Mouse (Mus musculus) embryonic facial prominence, embryonic 13.5 days (tissue): ENCODE measurements around the gene Med22. TPM values are rescaled to one million over a fixed set of nuclear protein-coding genes. Genes with fewer than 3 reads are reported as not detected.

ENCODE experiments used
- ATAC-seq: fragments of 200-750 bp; cut with Nextera tagmentation; 2 replicates; pipeline ENCODE4 v1.8.0; 2017; ENCODE audit warnings: low read depth; ENCODE audit not compliant: insufficient number of reproducible peaks, insufficient read depth, low FRiP score, low TSS enrichment
- H3K27ac ChIP-seq: fragments of 300-500 bp; sonication (generic); 2 replicates; pipeline ENCODE4 v1.5.1; 2015; ENCODE audit warnings: moderate library complexity, mild to moderate bottlenecking, inconsistent platforms
- H3K27me3 ChIP-seq: fragments of 300-500 bp; sonication (generic); 2 replicates; pipeline ENCODE4 v1.6.1; 2015; ENCODE audit warnings: mild to moderate bottlenecking, inconsistent platforms
- H3K36me3 ChIP-seq: fragments of 300-500 bp; sonication (generic); 2 replicates; pipeline ENCODE4 v1.6.1; 2015; ENCODE audit warnings: mild to moderate bottlenecking, inconsistent platforms
- H3K4me1 ChIP-seq: fragments of 300-500 bp; sonication (generic); 2 replicates; pipeline ENCODE4 v1.6.1; 2015; ENCODE audit warnings: inconsistent platforms
- H3K4me2 ChIP-seq: fragments of 300-500 bp; sonication (generic); 2 replicates; pipeline ENCODE4 v1.6.1; 2015; ENCODE audit warnings: moderate library complexity, mild to moderate bottlenecking, inconsistent platforms
- H3K4me3 ChIP-seq: fragments of 300-500 bp; sonication (generic); 2 replicates; pipeline ENCODE4 v1.5.1; 2015; ENCODE audit warnings: mild to moderate bottlenecking, inconsistent platforms
- H3K9ac ChIP-seq: fragments of 300-500 bp; sonication (generic); 2 replicates; pipeline ENCODE4 v1.6.1; 2015; ENCODE audit warnings: mild to moderate bottlenecking, inconsistent platforms
- H3K9me3 ChIP-seq: fragments of 300-500 bp; sonication (generic); 2 replicates; pipeline ENCODE4 v1.6.1; 2016; ENCODE audit warnings: inconsistent platforms
- WGBS: fragments of 180-500 bp; shearing (Covaris S2); methylation state at CpG from one replicate; pipeline ENCODE4 v1.1.7; 2015; ENCODE audit warnings: mixed read lengths; 5-methylcytosine and 5-hydroxymethylcytosine counted together
- polyA plus RNA-seq: library from polyadenylated mRNA; unstranded; fragments of >200 nt; fragmentation: Nextera tagmentation; extraction: Ambion mirVana; gene quantifications from 2 replicates; pipeline ENCODE4 v1.2.1, GENCODE M21; 2015

Med22 gene
- 55.1 and 60.5 TPM in 2 replicates for polyA plus RNA-seq

DNA sequence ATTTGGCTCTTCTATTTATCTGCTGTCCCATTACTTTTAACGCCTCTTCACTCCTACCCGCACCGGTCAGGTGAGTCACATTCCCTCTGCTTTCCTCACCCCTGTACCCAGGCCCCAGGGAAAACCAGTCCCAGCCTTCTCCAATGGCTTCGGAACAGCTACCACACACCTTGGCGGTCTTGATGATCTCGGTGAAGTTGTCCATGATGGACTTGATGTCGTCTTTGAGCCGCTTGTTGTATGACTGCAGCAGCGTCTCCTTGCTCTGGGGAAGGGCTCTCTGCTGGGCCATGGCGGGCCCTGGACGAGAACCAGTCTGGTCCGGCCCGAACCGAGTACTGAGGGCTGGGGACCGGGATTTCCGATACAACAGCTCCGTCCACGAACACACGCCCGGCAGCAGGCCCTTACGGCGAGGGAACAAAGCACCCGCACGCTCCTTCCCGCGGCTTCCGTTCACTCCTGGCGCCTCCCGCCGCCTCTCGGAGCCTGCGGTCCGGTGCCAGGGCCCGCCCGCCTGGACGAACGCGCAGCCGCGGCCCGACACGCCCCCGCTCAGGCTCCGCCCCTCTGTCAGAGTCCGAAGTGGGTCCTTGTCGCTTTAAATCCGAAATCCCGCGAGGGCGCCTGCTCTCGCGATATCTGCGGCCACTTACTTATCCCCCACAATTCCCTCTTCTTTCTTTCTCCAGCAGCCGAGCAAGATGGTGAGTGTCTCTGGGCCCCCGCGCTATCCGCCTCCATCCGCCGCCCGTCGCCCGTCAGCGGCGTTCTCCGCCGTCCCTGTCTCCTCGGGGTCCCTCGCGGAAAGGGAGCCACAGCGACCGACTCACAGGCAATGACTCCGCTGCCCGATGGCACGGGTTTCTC lies at the start of gene Med22, which contains the start of gene Rpl7a:
Gene Med22 (minus strand): TSS at position 554 of the 870 bp plus-strand sequence.
Gene Rpl7a (plus strand): TSS at position 641 of the 870 bp plus-strand sequence.
- peaks cover 66% of the 10 kb centered on the region for H3K36me3 ChIP-seq
- no peaks in the 10 kb centered on the region for H3K27me3 ChIP-seq
- peak within 1 kb of the TSS; percentile 88 for H3K4me3 ChIP-seq

DNA sequence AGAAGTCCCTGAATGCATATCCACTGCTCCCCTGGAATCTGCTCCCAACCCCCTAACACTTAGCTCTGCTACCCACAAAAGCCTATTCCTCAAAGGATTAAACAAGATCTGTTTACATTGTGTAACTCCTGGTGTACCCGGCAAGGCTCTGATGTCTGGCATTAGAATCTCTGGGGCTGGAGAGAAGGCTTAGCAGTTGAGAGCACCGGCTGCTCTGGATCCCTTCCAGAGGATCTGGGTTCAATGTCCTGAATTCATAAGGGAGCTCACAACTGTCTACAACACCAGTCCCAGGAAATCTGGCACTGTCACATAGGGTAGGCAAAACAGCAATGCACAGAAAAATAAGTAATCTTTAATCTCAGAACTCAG lies 47.0 kb upstream of the Med22 start:
- WGBS: 81% methylated on average over 2 of the region's 2 CpGs
- ATAC-seq: no peak

More for the DNA sequence above, at the start of gene Med22, which contains the start of gene Rpl7a:
- Histone ChIP-seq H3K9ac (peak within 1 kb of the TSS; percentile 99), H3K27ac (peak within 1 kb of the TSS; percentile 93), H3K9me3 (no peaks in the 10 kb centered on the region), H3K4me1 (peaks cover 44% of the 10 kb centered on the region), H3K4me2 (peak within 1 kb of the TSS; percentile 99)
- peak; percentile 87 for ATAC-seq
- under 1% methylated on average over 74 of the region's 74 CpGs for WGBS

DNA sequence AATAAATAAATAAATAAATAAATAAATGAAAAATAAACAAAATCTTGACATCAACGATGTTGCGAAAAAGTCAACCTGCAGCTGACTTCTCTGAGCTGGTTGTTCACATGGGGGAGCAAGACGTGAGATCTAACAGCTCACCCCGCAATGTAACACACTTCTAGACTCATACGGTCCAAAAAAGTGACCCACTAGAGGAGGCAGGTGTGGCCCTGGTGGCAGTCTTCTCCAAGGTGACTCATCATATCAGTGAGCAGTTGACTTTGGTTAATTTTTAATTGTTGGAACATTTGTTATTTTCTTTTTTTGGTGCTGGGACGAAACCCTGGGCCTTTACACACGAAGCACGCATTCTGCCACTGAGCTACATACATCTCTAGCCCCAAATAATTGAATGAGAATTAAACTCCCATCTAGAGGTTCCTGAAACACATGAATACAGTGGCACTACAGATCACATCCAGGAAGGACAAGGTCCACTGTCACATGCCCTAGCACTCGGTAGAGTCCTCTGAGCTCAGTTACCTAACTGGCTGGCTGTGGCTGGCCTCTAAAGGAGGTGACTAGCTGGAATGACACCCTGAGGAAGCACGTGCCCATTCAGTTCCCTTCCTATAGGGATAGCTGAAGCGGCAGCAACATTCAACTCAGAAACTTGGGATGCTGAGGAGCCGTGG lies 46.5 kb upstream of the Med22 start:
- 94% methylated on average over 12 of the region's 12 CpGs for WGBS
- H3K27me3 ChIP-seq: no peaks in the 10 kb centered on the region
- no peak for ATAC-seq
- peaks cover 6% of the 10 kb centered on the region for H3K4me1 ChIP-seq
- H3K4me3 ChIP-seq: no peak overlapping the region
- no peak overlapping the region for H3K27ac ChIP-seq
- H3K9me3 ChIP-seq: no peaks in the 10 kb centered on the region
- H3K9ac ChIP-seq: no peak overlapping the region
- no peak overlapping the region for H3K4me2 ChIP-seq
- peaks cover 92% of the 10 kb centered on the region for H3K36me3 ChIP-seq

More for the DNA sequence above, 47.0 kb upstream of the Med22 start:
- Histone ChIP-seq H3K9ac (no peak overlapping the region), H3K4me2 (no peak overlapping the region), H3K36me3 (peaks cover 91% of the 10 kb centered on the region), H3K9me3 (no peaks in the 10 kb centered on the region), H3K4me3 (no peak overlapping the region), H3K27ac (no peak overlapping the region), H3K27me3 (no peaks in the 10 kb centered on the region), H3K4me1 (peaks cover 11% of the 10 kb centered on the region)

DNA sequence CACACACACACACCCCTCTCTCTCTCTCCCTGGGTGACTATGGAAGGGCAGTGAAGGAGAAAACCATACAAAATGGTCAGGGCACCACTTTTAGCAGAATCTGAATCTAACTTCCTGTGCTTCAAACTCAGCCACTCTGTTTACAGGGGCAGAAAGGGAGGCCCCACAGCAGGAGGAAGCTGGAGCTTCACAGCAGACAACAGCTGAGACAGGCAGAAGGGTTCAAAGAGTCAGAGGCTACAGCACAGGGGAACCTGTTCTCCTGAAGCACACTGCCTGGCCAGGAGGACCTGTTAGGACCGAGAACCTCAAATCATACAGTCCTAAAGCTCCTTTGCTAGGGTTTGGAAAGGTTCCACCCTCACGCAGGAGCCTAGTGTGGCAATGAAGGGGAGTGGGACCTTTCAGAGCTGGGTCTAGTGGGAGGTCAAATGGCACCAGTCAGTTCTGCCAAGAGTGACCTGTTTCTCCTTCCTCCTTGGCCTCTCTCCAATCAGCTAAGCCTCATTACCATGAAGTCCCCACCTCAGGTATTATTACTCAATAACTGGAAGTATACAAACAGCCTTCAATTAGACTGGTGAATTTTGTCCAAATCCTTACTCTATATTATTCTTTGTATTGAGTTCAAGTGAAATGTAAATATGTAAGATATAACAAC lies 44.4 kb upstream of the Med22 start:
- no peaks in the 10 kb centered on the region for H3K9me3 ChIP-seq
- H3K4me3 ChIP-seq: no peak overlapping the region
- 90% methylated on average over 2 of the region's 2 CpGs for WGBS
- ATAC-seq: no peak
- peaks cover 96% of the 10 kb centered on the region for H3K36me3 ChIP-seq
- H3K27ac ChIP-seq: no peak overlapping the region
- no peaks in the 10 kb centered on the region for H3K27me3 ChIP-seq
- H3K9ac ChIP-seq: no peak overlapping the region
- H3K4me1 ChIP-seq: no peaks in the 10 kb centered on the region
- no peak overlapping the region for H3K4me2 ChIP-seq

DNA sequence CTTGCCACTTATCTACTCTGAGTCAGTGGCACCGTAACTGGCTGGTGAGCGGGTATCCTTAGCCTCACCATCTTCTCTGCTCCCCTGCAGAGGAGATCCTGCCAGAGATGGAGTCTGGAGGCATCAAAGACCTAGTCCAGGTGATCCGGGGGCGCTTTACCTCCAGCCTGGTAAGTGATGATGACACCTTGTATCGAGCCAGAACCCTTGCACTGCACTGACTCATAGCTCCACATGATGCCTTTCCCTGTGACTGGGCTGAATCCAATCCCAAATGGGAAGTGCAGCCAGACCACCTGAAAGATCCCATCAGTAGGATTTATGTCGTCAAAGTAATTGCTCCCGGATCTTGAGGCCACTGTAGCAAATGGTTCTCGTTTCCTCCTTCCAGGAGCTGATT lies 42.4 kb upstream of the Med22 start:
- H3K9me3 ChIP-seq: no peaks in the 10 kb centered on the region
- no peak overlapping the region for H3K4me2 ChIP-seq
- no peaks in the 10 kb centered on the region for H3K4me1 ChIP-seq
- H3K27me3 ChIP-seq: no peaks in the 10 kb centered on the region
- no peak overlapping the region for H3K27ac ChIP-seq
- ATAC-seq: no peak
- no peak overlapping the region for H3K9ac ChIP-seq
- peaks cover 97% of the 10 kb centered on the region for H3K36me3 ChIP-seq
- WGBS: 82% methylated on average over 8 of the region's 8 CpGs
- no peak overlapping the region for H3K4me3 ChIP-seq

DNA sequence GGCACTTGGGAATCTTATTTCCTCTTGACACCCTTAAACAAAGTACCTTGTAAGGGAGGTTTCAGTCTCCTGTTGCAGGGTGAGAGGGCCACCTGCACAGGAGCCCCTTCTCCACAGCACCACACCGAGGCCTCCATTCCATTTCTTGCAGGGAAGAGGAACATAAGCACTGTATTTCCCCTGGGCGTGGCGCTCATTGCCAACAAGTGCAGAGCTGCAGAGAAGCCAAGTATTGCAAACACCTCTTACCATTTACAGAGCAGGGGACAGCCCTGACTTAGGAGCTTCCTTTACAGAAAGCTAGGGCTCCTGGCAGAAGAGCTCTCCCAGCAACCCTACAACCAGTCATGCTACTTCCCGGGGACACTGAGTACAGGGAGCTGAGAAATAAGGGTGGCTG lies 41.7 kb upstream of the Med22 start:
- ATAC-seq: no peak
- peaks cover 97% of the 10 kb centered on the region for H3K36me3 ChIP-seq
- WGBS: 88% methylated on average over 4 of the region's 4 CpGs
- no peak overlapping the region for H3K4me3 ChIP-seq
- H3K27ac ChIP-seq: no peak overlapping the region
- H3K9me3 ChIP-seq: no peaks in the 10 kb centered on the region
- no peaks in the 10 kb centered on the region for H3K27me3 ChIP-seq
- H3K4me2 ChIP-seq: no peak overlapping the region
- H3K4me1 ChIP-seq: no peaks in the 10 kb centered on the region
- no peak overlapping the region for H3K9ac ChIP-seq

DNA sequence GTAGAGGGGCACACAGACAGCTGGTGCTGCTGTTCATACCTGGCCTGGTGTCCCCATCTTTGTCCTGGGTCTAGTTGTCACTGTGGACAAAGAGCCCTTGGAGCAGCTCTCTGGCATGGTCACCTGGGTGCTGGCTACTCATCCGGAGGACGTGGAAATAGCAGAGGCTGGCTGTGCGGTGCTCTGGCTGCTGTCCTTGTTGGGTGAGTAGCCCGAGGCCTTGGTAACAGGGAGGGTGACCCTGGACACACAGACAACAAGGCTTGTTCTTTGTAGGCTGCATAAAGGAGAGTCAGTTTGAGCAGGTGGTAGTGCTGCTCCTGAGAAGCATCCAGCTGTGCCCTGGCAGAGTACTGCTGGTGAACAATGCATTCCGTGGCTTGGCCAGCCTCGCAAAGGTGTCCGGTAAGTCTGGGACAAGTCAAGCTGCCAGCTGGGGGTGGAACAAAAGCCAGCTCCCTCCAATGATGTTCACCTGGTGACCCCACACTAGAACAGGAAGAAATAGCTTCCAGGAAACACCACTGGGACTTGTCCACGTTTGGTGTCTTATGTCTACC lies 40.9 kb upstream of the Med22 start:
- Histone ChIP-seq H3K9ac (no peak overlapping the region), H3K4me1 (no peaks in the 10 kb centered on the region), H3K4me3 (no peak overlapping the region), H3K27me3 (no peaks in the 10 kb centered on the region), H3K4me2 (no peak overlapping the region), H3K27ac (no peak overlapping the region), H3K36me3 (peaks cover 97% of the 10 kb centered on the region), H3K9me3 (no peaks in the 10 kb centered on the region)
- 86% methylated on average over 8 of the region's 8 CpGs for WGBS
- ATAC-seq: no peak

DNA sequence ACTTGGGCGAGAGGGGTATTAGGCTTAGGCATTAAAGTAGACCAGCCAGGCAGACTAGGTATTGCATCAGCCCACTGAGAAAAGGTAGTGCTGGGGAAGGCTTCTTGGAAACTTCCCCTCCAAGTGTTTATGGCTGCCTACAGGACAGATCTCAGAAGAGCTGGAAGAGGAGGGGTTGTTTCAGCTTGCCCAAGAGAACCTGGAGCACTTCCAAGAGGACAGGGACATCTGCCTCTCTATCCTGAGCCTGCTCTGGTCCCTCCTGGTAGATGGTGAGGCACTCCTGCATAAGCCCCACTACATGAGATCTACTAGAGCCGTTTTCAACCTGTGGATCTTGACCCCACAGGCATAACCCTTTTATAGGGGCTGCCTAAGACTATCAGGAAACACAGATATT lies 39.9 kb upstream of the Med22 start:
- peaks cover 88% of the 10 kb centered on the region for H3K36me3 ChIP-seq

DNA sequence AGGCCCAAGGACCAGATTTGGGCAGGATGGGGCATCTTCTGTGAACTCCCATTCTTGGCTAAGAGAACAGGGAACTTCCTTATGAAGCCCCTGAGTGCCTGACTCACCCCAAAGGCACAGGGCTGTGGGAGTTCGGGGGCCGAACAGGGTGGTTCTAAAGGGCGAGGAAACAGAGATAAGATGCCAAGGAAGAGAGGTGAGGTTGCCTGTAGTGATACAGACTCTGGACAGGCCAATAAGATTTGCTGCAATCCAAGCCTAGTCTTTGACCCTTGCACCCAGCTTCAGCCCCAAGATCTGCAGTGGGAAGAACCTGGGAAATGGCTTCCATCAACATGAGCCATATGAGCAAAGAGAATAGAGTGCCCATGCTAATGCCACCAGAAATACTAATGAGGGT lies 32.8 kb upstream of the Med22 start:
- Histone ChIP-seq H3K4me2 (no peak overlapping the region), H3K27ac (no peak overlapping the region), H3K9me3 (no peaks in the 10 kb centered on the region), H3K36me3 (peaks cover 17% of the 10 kb centered on the region; the same call in 1 of the 2 replicates), H3K4me1 (no peaks in the 10 kb centered on the region), H3K27me3 (no peaks in the 10 kb centered on the region), H3K4me3 (no peak overlapping the region), H3K9ac (no peak overlapping the region)
- ATAC-seq: no peak
- 80% methylated on average over 3 of the region's 3 CpGs for WGBS

More for the DNA sequence above, 39.9 kb upstream of the Med22 start:
- no peak overlapping the region for H3K9ac ChIP-seq
- WGBS: 90% methylated on average over 2 of the region's 2 CpGs
- no peak overlapping the region for H3K27ac ChIP-seq
- ATAC-seq: no peak
- H3K4me2 ChIP-seq: no peak overlapping the region
- no peaks in the 10 kb centered on the region for H3K9me3 ChIP-seq
- H3K4me1 ChIP-seq: no peaks in the 10 kb centered on the region
- H3K27me3 ChIP-seq: no peaks in the 10 kb centered on the region
- no peak overlapping the region for H3K4me3 ChIP-seq

DNA sequence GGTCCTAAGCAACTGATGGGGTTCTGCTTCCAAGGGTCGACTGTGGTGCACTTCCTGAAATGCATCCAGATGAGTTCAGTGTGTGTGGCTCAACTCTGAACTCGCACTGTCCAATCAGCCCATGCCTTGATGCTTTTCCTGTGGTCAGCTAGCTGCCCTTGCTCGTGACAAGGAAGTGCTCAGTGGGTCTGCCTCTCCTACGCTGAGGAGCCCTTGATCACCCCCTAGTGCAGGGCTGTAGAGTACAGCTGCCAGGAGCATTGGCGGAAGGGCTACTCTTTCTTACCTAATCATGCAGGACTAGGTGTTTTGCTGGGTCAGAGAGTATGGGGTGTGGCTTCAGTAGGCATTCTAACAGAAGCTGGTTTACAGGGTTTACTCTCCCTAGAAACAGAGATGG lies 31.1 kb upstream of the Med22 start:
- Histone ChIP-seq H3K4me3 (no peak overlapping the region), H3K4me2 (no peak overlapping the region), H3K27me3 (no peaks in the 10 kb centered on the region), H3K36me3 (peaks cover 2% of the 10 kb centered on the region; the same call in 1 of the 2 replicates), H3K9me3 (no peaks in the 10 kb centered on the region), H3K9ac (no peak overlapping the region), H3K4me1 (no peaks in the 10 kb centered on the region), H3K27ac (no peak overlapping the region)
- ATAC-seq: no peak
- 38% methylated on average over 5 of the region's 5 CpGs for WGBS

DNA sequence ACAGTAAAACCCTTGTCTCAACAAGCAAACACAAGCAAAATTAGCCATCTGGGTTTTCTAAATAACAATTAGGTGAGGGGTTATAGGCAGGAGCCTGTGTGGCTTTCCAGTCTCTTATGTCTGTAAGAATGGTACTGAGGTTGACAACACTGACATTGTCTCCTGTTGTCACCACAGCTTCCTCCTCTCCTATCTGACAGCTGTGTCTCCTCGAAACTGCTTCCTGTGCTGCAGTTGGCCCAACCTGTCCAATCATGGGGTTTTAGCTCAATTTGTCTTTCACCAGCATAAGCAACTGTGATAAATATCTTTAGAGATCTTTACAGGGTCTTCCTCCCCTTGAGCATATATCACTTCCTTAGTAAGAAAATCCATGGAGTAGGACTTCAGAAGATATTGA lies 25.9 kb upstream of the Med22 start:
- Histone ChIP-seq H3K9ac (no peak overlapping the region), H3K4me1 (peaks cover 13% of the 10 kb centered on the region), H3K36me3 (0 out of 2 replicates have a peak, but pooled peaks cover 3% of the 10 kb centered on the region), H3K4me2 (no peak overlapping the region), H3K27me3 (no peaks in the 10 kb centered on the region), H3K4me3 (no peak overlapping the region), H3K27ac (no peak overlapping the region), H3K9me3 (no peaks in the 10 kb centered on the region)
- 59% methylated on average over 1 of the region's 1 CpGs for WGBS
- ATAC-seq: no peak
